Mouse (Mus musculus) ES-Bruce4 (cell line): ENCODE measurements at regions not wholly inside any gene's neighbourhood (a gene's known extent, or its start where the extent isn't known, plus 50 kb on each side); places are given as distances from the start of the nearest gene placed in this dataset.

ENCODE experiments used
- CTCF ChIP-seq: IDR thresholded peaks from one replicate; pipeline ENCODE4 v1.8.1; 2011; ENCODE audit warnings: low read depth, low read length
- POLR2A ChIP-seq: IDR thresholded peaks from one replicate; pipeline ENCODE4 v1.8.1; 2011; ENCODE audit warnings: low read length; ENCODE audit not compliant: insufficient read depth

DNA sequence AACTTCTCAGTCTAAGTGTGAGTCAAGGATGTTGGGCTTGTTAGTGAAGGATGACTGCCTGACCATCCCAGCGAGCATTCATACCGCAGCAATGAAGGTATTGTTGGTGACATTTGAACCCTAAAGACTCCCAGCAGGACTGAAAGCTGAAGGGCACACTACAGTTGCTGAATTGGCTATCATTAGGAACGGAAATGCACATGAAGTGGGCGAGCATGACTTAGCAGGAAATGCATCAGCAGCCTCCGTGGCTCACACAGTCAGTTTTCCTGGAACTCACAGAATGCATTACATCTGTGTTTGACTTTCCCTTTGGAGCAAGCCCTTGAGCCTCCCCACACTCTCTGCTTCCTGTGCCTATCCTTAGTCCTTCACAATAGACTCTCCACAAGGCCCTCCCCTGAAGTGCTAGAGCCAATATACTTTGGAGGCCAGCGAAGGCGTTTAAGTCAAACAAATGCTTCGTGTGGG is 63.9 kb downstream of the Tmco5 start:
- TF ChIP-seq CTCF (no peak), POLR2A (no peak)
